In the genomic region with DNA sequence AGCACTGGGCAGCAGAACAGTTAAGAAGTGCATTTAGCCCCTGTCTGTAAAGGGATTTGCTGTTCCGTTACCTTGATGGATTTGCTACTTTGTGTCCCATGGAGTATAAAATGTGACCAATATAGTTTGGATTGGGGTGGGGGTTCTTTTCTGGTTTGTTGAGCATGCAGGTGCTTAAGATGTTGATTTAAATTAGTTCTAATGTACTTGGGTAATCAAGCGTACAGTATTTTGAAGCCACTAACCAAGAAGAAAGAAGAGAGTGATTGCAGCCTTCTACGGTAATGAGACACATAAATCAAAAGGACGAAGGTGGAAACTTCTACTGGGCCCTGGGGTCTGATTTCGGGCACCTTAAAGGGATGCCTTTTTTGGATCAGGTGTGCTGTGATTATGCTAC, we compare ENCODE assay signal across 22 mouse cellular contexts.
DNase-seq lines count a peak whose midpoint lies in the region; ATAC-seq and TF ChIP-seq lines count a peak whose summit lies in the region.
"Had no signal": no experiment of that assay in that cellular context is flagged by ENCODE, and none has a peak within 500 bp of the region (broad histone marks: within the 10 kb centered on the region; RNA-seq: fewer than 3 reads in every experiment).

No protein-coding gene starts in this region.

- no peak overlapping the region for H3K4me2 ChIP-seq in hindbrain, embryonic 12.5 days (replicated peaks)
- H3K4me2 ChIP-seq in hindbrain, embryonic 16.5 days (ENCODE audit: low read length), result no peak overlapping the region
- no peak overlapping the region for H3K4me2 ChIP-seq in kidney, postnatal 0 days (ENCODE audit: low read length)
- H3K4me2 ChIP-seq in neural tube, embryonic 13.5 days, result no peak overlapping the region
- no peak overlapping the region for H3K4me2 ChIP-seq in stomach, postnatal 0 days (replicated peaks; ENCODE audit: low read depth)
- H3K4me2 ChIP-seq: embryonic facial prominence, embryonic 12.5 days; heart, embryonic 12.5 days; liver, embryonic 13.5 days; midbrain, embryonic 12.5 days; stomach, embryonic 15.5 days had no signal

- ATAC-seq in hindbrain, embryonic 12.5 days (ENCODE audit: low FRiP score), result 0 out of 2 replicates have a peak, but pooled peaks have one; percentile 35
- ATAC-seq in hindbrain, embryonic 16.5 days, result no peak; the same call in 1 of the 2 replicates
- ATAC-seq in kidney, postnatal 0 days (replicated peaks; ENCODE audit: low FRiP score, low read depth), result peak; percentile 75
- peak; percentile 65; the same call in 1 of the 2 replicates for ATAC-seq in neural tube, embryonic 13.5 days (ENCODE audit: low read depth)
- ATAC-seq in stomach, postnatal 0 days (ENCODE audit: low FRiP score, low TSS enrichment), result no peak
- ATAC-seq: intestine, postnatal 0 days had no signal

- no peaks in the 10 kb centered on the region for H3K27me3 ChIP-seq in hindbrain, embryonic 12.5 days
- no peaks in the 10 kb centered on the region for H3K27me3 ChIP-seq in hindbrain, embryonic 16.5 days (replicated peaks; ENCODE audit: control insufficient read depth, insufficient read depth, low read length)
- H3K27me3 ChIP-seq in kidney, postnatal 0 days (ENCODE audit: insufficient read depth, low read length), result no peaks in the 10 kb centered on the region
- no peaks in the 10 kb centered on the region for H3K27me3 ChIP-seq in neural tube, embryonic 13.5 days
- H3K27me3 ChIP-seq in stomach, postnatal 0 days (ENCODE audit: control insufficient read depth, insufficient read depth, low read length), result no peaks in the 10 kb centered on the region
- H3K27me3 ChIP-seq: embryonic facial prominence, embryonic 12.5 days; heart, embryonic 12.5 days; liver, embryonic 13.5 days; midbrain, embryonic 12.5 days; stomach, embryonic 15.5 days had no signal

- no peak for TF ChIP-seq CTCF in kidney, postnatal 0 days (IDR thresholded peaks at IDR 0.05; ENCODE audit: low read depth)
- no peak for TF ChIP-seq CTCF in stomach, postnatal 0 days (IDR thresholded peaks at IDR 0.05; ENCODE audit: low read depth)

- no peak overlapping the region for H3K27ac ChIP-seq in hindbrain, embryonic 12.5 days
- no peak overlapping the region for H3K27ac ChIP-seq in hindbrain, embryonic 16.5 days (ENCODE audit: low read depth, low read length)
- no peak overlapping the region for H3K27ac ChIP-seq in kidney, postnatal 0 days
- no peak overlapping the region for H3K27ac ChIP-seq in neural tube, embryonic 13.5 days (replicated peaks)
- peak overlapping the region; percentile 18; the same call in 1 of the 2 replicates for H3K27ac ChIP-seq in stomach, postnatal 0 days (replicated peaks)
- H3K27ac ChIP-seq: embryonic facial prominence, embryonic 12.5 days; liver, embryonic 13.5 days; midbrain, embryonic 12.5 days; stomach, embryonic 15.5 days had no signal

- TF ChIP-seq EP300 in stomach, postnatal 0 days (optimal IDR thresholded peaks at IDR 0.05), result no peak

- H3K4me1 ChIP-seq in hindbrain, embryonic 12.5 days, result no peaks in the 10 kb centered on the region
- no peaks in the 10 kb centered on the region for H3K4me1 ChIP-seq in hindbrain, embryonic 16.5 days (ENCODE audit: control insufficient read depth, insufficient read depth, low read depth, low read length)
- H3K4me1 ChIP-seq in kidney, postnatal 0 days (replicated peaks; ENCODE audit: insufficient read depth, low read length), result no peaks in the 10 kb centered on the region; the same call in 1 of the 2 replicates
- peaks cover 7% of the 10 kb centered on the region for H3K4me1 ChIP-seq in neural tube, embryonic 13.5 days (replicated peaks)
- H3K4me1 ChIP-seq in stomach, postnatal 0 days (replicated peaks; ENCODE audit: control insufficient read depth, insufficient read depth), result no peaks in the 10 kb centered on the region
- H3K4me1 ChIP-seq: embryonic facial prominence, embryonic 12.5 days; liver, embryonic 13.5 days; midbrain, embryonic 12.5 days; stomach, embryonic 15.5 days had no signal

- H3K9ac ChIP-seq in hindbrain, embryonic 12.5 days, result no peak overlapping the region
- H3K9ac ChIP-seq in hindbrain, embryonic 16.5 days (ENCODE audit: low read depth, low read length), result no peak overlapping the region
- no peak overlapping the region for H3K9ac ChIP-seq in kidney, postnatal 0 days (ENCODE audit: low read depth, low read length)
- H3K9ac ChIP-seq in neural tube, embryonic 13.5 days, result no peak overlapping the region
- H3K9ac ChIP-seq in stomach, postnatal 0 days (ENCODE audit: low read length), result no peak overlapping the region
- H3K9ac ChIP-seq: embryonic facial prominence, embryonic 12.5 days; heart, embryonic 12.5 days; liver, embryonic 13.5 days; midbrain, embryonic 12.5 days; stomach, embryonic 15.5 days had no signal

- H3K36me3 ChIP-seq in hindbrain, embryonic 12.5 days, result no peaks in the 10 kb centered on the region
- no peaks in the 10 kb centered on the region for H3K36me3 ChIP-seq in hindbrain, embryonic 16.5 days (ENCODE audit: control insufficient read depth, insufficient read depth, low read length)
- H3K36me3 ChIP-seq in kidney, postnatal 0 days (ENCODE audit: insufficient read depth, low read length), result no peaks in the 10 kb centered on the region
- no peaks in the 10 kb centered on the region for H3K36me3 ChIP-seq in neural tube, embryonic 13.5 days
- no peaks in the 10 kb centered on the region for H3K36me3 ChIP-seq in stomach, postnatal 0 days (ENCODE audit: control insufficient read depth, insufficient read depth, low read length)
- H3K36me3 ChIP-seq: embryonic facial prominence, embryonic 12.5 days; heart, embryonic 12.5 days; liver, embryonic 13.5 days; midbrain, embryonic 12.5 days; stomach, embryonic 15.5 days had no signal

- peak; percentile 88 for DNase-seq in kidney, postnatal 0 days (ENCODE audit: low spot score)
- DNase-seq in kidney, postnatal 14 days, result no peak
- no peak for DNase-seq in stomach, postnatal 0 days (ENCODE audit: low spot score)
- no peak for DNase-seq in left cerebral cortex, adult 8-10 months (ENCODE audit: low spot score in 2 of 2)
- DNase-seq: adrenal gland, adult 2 months; cerebellum, adult 18-20 months; gastrocnemius, postnatal 10 days; heart, postnatal 10 days; kidney, postnatal 4 days; liver, embryonic 13.5 days; lung, adult 2 months; lung, postnatal 14 days; thymus, adult 2 months had no signal

- no peaks in the 10 kb centered on the region for H3K9me3 ChIP-seq in hindbrain, embryonic 12.5 days (replicated peaks)
- no peaks in the 10 kb centered on the region for H3K9me3 ChIP-seq in hindbrain, embryonic 16.5 days (ENCODE audit: control insufficient read depth, low read length)
- no peaks in the 10 kb centered on the region for H3K9me3 ChIP-seq in kidney, postnatal 0 days (replicated peaks; ENCODE audit: low read length)
- H3K9me3 ChIP-seq in neural tube, embryonic 13.5 days, result no peaks in the 10 kb centered on the region
- no peaks in the 10 kb centered on the region for H3K9me3 ChIP-seq in stomach, postnatal 0 days (ENCODE audit: control insufficient read depth, low read length)
- H3K9me3 ChIP-seq: embryonic facial prominence, embryonic 12.5 days; heart, embryonic 12.5 days; liver, embryonic 13.5 days; midbrain, embryonic 12.5 days; stomach, embryonic 15.5 days had no signal

- no peak overlapping the region for H3K4me3 ChIP-seq in hindbrain, embryonic 12.5 days
- no peak overlapping the region for H3K4me3 ChIP-seq in hindbrain, embryonic 16.5 days (ENCODE audit: low read length)
- no peak overlapping the region for H3K4me3 ChIP-seq in kidney, postnatal 0 days (replicated peaks; ENCODE audit: low read depth, low read length)
- H3K4me3 ChIP-seq in neural tube, embryonic 13.5 days, result no peak overlapping the region
- H3K4me3 ChIP-seq in stomach, postnatal 0 days (ENCODE audit: low read depth, low read length), result no peak overlapping the region
- H3K4me3 ChIP-seq: embryonic facial prominence, embryonic 12.5 days; erythroblast, embryonic 14.5 days; heart, embryonic 12.5 days; liver, embryonic 13.5 days; midbrain, embryonic 12.5 days; stomach, embryonic 15.5 days had no signal

- 56% methylated on average over 5 of the region's 5 CpGs for WGBS in hindbrain, embryonic 12.5 days
- WGBS in hindbrain, embryonic 16.5 days, result 43% methylated on average over 5 of the region's 5 CpGs
- 28% methylated on average over 5 of the region's 5 CpGs for WGBS in kidney, postnatal 0 days
- WGBS in neural tube, embryonic 13.5 days, result 30% methylated on average over 5 of the region's 5 CpGs
- 73% methylated on average over 5 of the region's 5 CpGs for WGBS in stomach, postnatal 0 days

Comparison
In these comparisons a context has a peak if more than half of its experiments do, and no peak if none do; other contexts are left out.
1. ATAC-seq: peak in hindbrain, embryonic 12.5 days (single experiment), kidney, postnatal 0 days (single experiment) and neural tube, embryonic 13.5 days (single experiment); none in hindbrain, embryonic 16.5 days (single experiment) and stomach, postnatal 0 days (single experiment).